Mouse (Mus musculus) heart, embryonic 14.5 days (tissue): ENCODE results near the gene Ikzf4. TPM values are rescaled to one million over a fixed set of nuclear protein-coding genes. Genes with fewer than 3 reads are reported as not detected.

Experiments
- ATAC-seq: fragments of 200-750 bp; cut with Nextera tagmentation; 2 replicates; pipeline ENCODE4 v1.8.0; 2017; ENCODE audit warnings: low read depth, moderate TSS enrichment; ENCODE audit not compliant: insufficient number of reproducible peaks, insufficient read depth, low FRiP score
- H3K27ac ChIP-seq, 2 experiments: fragments of 200-500 bp in 1 of 2; fragments of 300-500 bp in 1 of 2; sonication (generic) in 1 of 2; replicated peaks in 1 of 2; 2 replicates each; pipeline ENCODE4 v1.5.1; 2012 to 2014; ENCODE audit warnings: low read depth in 2 of 2, low read length in 2 of 2, control low read depth in 1 of 2, mild to moderate bottlenecking in 1 of 2, mixed read lengths in 1 of 2; ENCODE audit not compliant: control insufficient read depth in 1 of 2, insufficient read depth in 1 of 2
- H3K27me3 ChIP-seq: fragments of 300-500 bp; sonication (generic); 2 replicates; pipeline ENCODE4 v1.6.1; 2014; ENCODE audit warnings: mild to moderate bottlenecking, low read length, control low read depth; ENCODE audit not compliant: control insufficient read depth, insufficient read depth
- H3K36me3 ChIP-seq: fragments of 300-500 bp; sonication (generic); 2 replicates; pipeline ENCODE4 v1.6.1; 2014; ENCODE audit warnings: mild to moderate bottlenecking, control low read depth, low read length, mixed read lengths; ENCODE audit not compliant: control insufficient read depth, insufficient read depth
- H3K4me1 ChIP-seq, 2 experiments: fragments of 200-500 bp in 1 of 2; fragments of 300-500 bp in 1 of 2; sonication (generic) in 1 of 2; 2 replicates each; pipeline ENCODE4 v1.6.1; 2012 to 2014; ENCODE audit warnings: low read length in 2 of 2, control low read depth in 1 of 2, mixed read lengths in 1 of 2; ENCODE audit not compliant: control insufficient read depth in 2 of 2, insufficient read depth in 2 of 2
- H3K4me2 ChIP-seq: fragments of 300-500 bp; sonication (generic); 2 replicates; pipeline ENCODE4 v1.6.1; 2014; ENCODE audit warnings: mild to moderate bottlenecking, low read length
- H3K4me3 ChIP-seq, 2 experiments: fragments of 200-500 bp in 1 of 2; fragments of 300-500 bp in 1 of 2; sonication (generic) in 1 of 2; 2 replicates each; pipeline ENCODE4 v1.5.1; 2012 to 2014; ENCODE audit warnings: low read length in 2 of 2, mild to moderate bottlenecking in 2 of 2, control low read depth in 1 of 2, low read depth in 1 of 2, moderate library complexity in 1 of 2; ENCODE audit not compliant: control insufficient read depth in 1 of 2, insufficient read depth in 1 of 2
- H3K9ac ChIP-seq: fragments of 300-500 bp; sonication (generic); 2 replicates; pipeline ENCODE4 v1.6.1; 2014; ENCODE audit warnings: mild to moderate bottlenecking, low read length
- H3K9me3 ChIP-seq: fragments of 300-500 bp; sonication (generic); 2 replicates; pipeline ENCODE4 v1.6.1; 2016; ENCODE audit warnings: low read length, control low read depth; ENCODE audit not compliant: control insufficient read depth
- WGBS: fragments of 180-500 bp; shearing (Covaris S2); extraction: QIAGEN DNeasy Blood & Tissue Kit; methylation state at CpG from one replicate; pipeline ENCODE4 v1.1.7; 2014; 5-methylcytosine and 5-hydroxymethylcytosine counted together
- polyA plus RNA-seq: library from polyadenylated mRNA; unstranded; fragments of >200 nt; fragmentation: Nextera tagmentation; extraction: Ambion mirVana; gene quantifications from 2 replicates; pipeline ENCODE4 v1.2.1, GENCODE M21; 2014

Gene Ikzf4
- polyA plus RNA-seq, result 1.5 and 1.8 TPM in 2 replicates

- no peaks in the 10 kb centered on the region for H3K36me3 ChIP-seq
- H3K27ac ChIP-seq, result no peak within 1 kb of the TSS
- peak within 1 kb of the TSS; percentile 86 for H3K4me2 ChIP-seq
- peak within 1 kb of the TSS; percentile 50 to 56 for H3K4me3 ChIP-seq
- peaks cover 13 to 22% of the 10 kb centered on the region in 2 experiments; a peak in 3 of 4 replicates for H3K4me1 ChIP-seq
- H3K27me3 ChIP-seq, result peaks cover 8% of the 10 kb centered on the region
- H3K9ac ChIP-seq, result peak within 1 kb of the TSS; percentile 77
- no peak; the same call in 1 of the 2 replicates for ATAC-seq
- 3% methylated on average over 36 of the region's 36 CpGs for WGBS
- no peaks in the 10 kb centered on the region for H3K9me3 ChIP-seq
Measured at GRCm38 (mm10) chr10:128645111-128646011, at the start of gene Ikzf4. Gene Ikzf4 (minus strand): TSS chr10:128645991.

GRCm38 (mm10) chr10:128695411-128695991 lies 49.7 kb upstream of the Ikzf4 start:
- H3K36me3 ChIP-seq, result peaks cover 34% of the 10 kb centered on the region
- peak overlapping the region; percentile 97 for H3K27ac ChIP-seq
- H3K4me2 ChIP-seq, result peak overlapping the region; percentile 78
- no peak for ATAC-seq
- 1% methylated on average over 21 of the region's 22 CpGs for WGBS
- no peaks in the 10 kb centered on the region for H3K9me3 ChIP-seq
- peak overlapping the region; percentile 91 for H3K9ac ChIP-seq
- H3K27me3 ChIP-seq, result no peaks in the 10 kb centered on the region
- peak overlapping the region; percentile 77 to 87 for H3K4me3 ChIP-seq
- H3K4me1 ChIP-seq, result peaks cover 13 to 25% of the 10 kb centered on the region in 2 experiments

- WGBS, result 3% methylated on average over 9 of the region's 9 CpGs
- Histone ChIP-seq H3K4me3 (peak overlapping the region; percentile 54 to 59), H3K4me1 (peaks cover 2 to 7% of the 10 kb centered on the region in 2 experiments; a peak in 1 of 4 replicates), H3K27ac (peak overlapping the region; percentile 4 to 29; a peak in 2 of 4 replicates), H3K36me3 (peaks cover 16% of the 10 kb centered on the region), H3K4me2 (peak overlapping the region; percentile 79), H3K9ac (peak overlapping the region; percentile 73), H3K27me3 (no peaks in the 10 kb centered on the region), H3K9me3 (no peaks in the 10 kb centered on the region)
- ATAC-seq, result no peak
Measured at GRCm38 (mm10) chr10:128674469-128675008, 28.7 kb upstream of the Ikzf4 start.

GRCm38 (mm10) chr10:128673763-128674468 lies 28.1 kb upstream of the Ikzf4 start, which contains the start of gene Suox:
Gene Suox (minus strand): TSS chr10:128674073.
- under 1% methylated on average over 60 of the region's 60 CpGs for WGBS
- H3K4me3 ChIP-seq, result peak within 1 kb of the TSS; percentile 54 to 59

GRCm38 (mm10) chr10:128671148-128671547 lies 25.4 kb upstream of the Ikzf4 start:
- no peaks in the 10 kb centered on the region for H3K27me3 ChIP-seq
- no peak for ATAC-seq
- 88% methylated on average over 9 of the region's 9 CpGs for WGBS
- H3K9ac ChIP-seq, result no peak overlapping the region
- H3K4me1 ChIP-seq, result peaks cover 4 to 10% of the 10 kb centered on the region in 2 experiments; a peak in 1 of 4 replicates
- no peak overlapping the region for H3K4me3 ChIP-seq
- H3K4me2 ChIP-seq, result no peak overlapping the region
- no peaks in the 10 kb centered on the region for H3K9me3 ChIP-seq
- H3K36me3 ChIP-seq, result peaks cover 10% of the 10 kb centered on the region; the same call in 1 of the 2 replicates
- H3K27ac ChIP-seq, result no peak overlapping the region

More at GRCm38 (mm10) chr10:128673763-128674468, 28.1 kb upstream of the Ikzf4 start, which contains the start of gene Suox:
- H3K36me3 ChIP-seq, result peaks cover 10% of the 10 kb centered on the region; the same call in 1 of the 2 replicates
- H3K27me3 ChIP-seq, result no peaks in the 10 kb centered on the region
- H3K27ac ChIP-seq, result peak within 1 kb of the TSS; percentile 4 to 29; a peak in 2 of 4 replicates
- peaks cover 2 to 7% of the 10 kb centered on the region in 2 experiments; a peak in 1 of 4 replicates for H3K4me1 ChIP-seq
- ATAC-seq, result peak; percentile 93
- H3K9ac ChIP-seq, result peak within 1 kb of the TSS; percentile 73
- peak within 1 kb of the TSS; percentile 79 for H3K4me2 ChIP-seq
- H3K9me3 ChIP-seq, result no peaks in the 10 kb centered on the region

GRCm38 (mm10) chr10:128668790-128669672 lies 23.2 kb upstream of the Ikzf4 start:
- Histone ChIP-seq H3K4me2 (peak overlapping the region; percentile 87), H3K9ac (peak overlapping the region; percentile 79), H3K27ac (no peak overlapping the region), H3K4me3 (peak overlapping the region; percentile 70 to 73), H3K27me3 (no peaks in the 10 kb centered on the region), H3K9me3 (no peaks in the 10 kb centered on the region), H3K36me3 (peaks cover 6% of the 10 kb centered on the region; the same call in 1 of the 2 replicates), H3K4me1 (peaks cover 4 to 7% of the 10 kb centered on the region in 2 experiments; a peak in 1 of 4 replicates)
- peak; percentile 40; the same call in 1 of the 2 replicates for ATAC-seq
- 2% methylated on average over 39 of the region's 42 CpGs for WGBS
